Mouse (Mus musculus) natural killer cell, adult 2 months (primary cell): ENCODE measurements around the gene Sphk1.

Source experiments
- DNase-seq, 2 experiments: peaks; one replicate each; pipeline ENCODE4 v3.0.0; 2022; ENCODE audit warnings: low spot score in 2 of 2

Gene Sphk1

GRCm38 (mm10) chr11:116508689-116509088 is 22.0 kb upstream of the Sphk1 start:
- no peak for DNase-seq

- DNase-seq, result no peak
Observed at GRCm38 (mm10) chr11:116511301-116511868, 19.3 kb upstream of the Sphk1 start.

- no peak for DNase-seq
Observed at GRCm38 (mm10) chr11:116512154-116512553, 18.6 kb upstream of the Sphk1 start.

- DNase-seq, result no peak
Observed at GRCm38 (mm10) chr11:116512987-116513386, 17.7 kb upstream of the Sphk1 start.

- no peak for DNase-seq
Observed at GRCm38 (mm10) chr11:116513531-116514038, 17.1 kb upstream of the Sphk1 start.

GRCm38 (mm10) chr11:116515330-116516020 is 15.2 kb upstream of the Sphk1 start:
- DNase-seq, result no peak

- no peak for DNase-seq
Observed at GRCm38 (mm10) chr11:116518482-116518881, 12.2 kb upstream of the Sphk1 start.

GRCm38 (mm10) chr11:116521143-116521542 is 9.6 kb upstream of the Sphk1 start:
- no peak for DNase-seq

- no peak for DNase-seq
Observed at GRCm38 (mm10) chr11:116522046-116522445, 8.7 kb upstream of the Sphk1 start.

- DNase-seq, result no peak
Observed at GRCm38 (mm10) chr11:116522886-116523698, 7.6 kb upstream of the Sphk1 start.

GRCm38 (mm10) chr11:116523699-116524189 is 7.0 kb upstream of the Sphk1 start:
- no peak for DNase-seq

- no peak for DNase-seq
Observed at GRCm38 (mm10) chr11:116528636-116529320, 1.9 kb upstream of the Sphk1 start.

- DNase-seq, result peak in 1 of 2 experiments; percentile 13
Observed at GRCm38 (mm10) chr11:116531371-116532191, 856 bp downstream of the Sphk1 start.

GRCm38 (mm10) chr11:116532262-116532809 is 1.6 kb downstream of the Sphk1 start:
- peak in 1 of 2 experiments; percentile 15 for DNase-seq

GRCm38 (mm10) chr11:116532810-116533338 is 2.1 kb downstream of the Sphk1 start:
- DNase-seq, result peak in 1 of 2 experiments; percentile 27

- DNase-seq, result peak in 1 of 2 experiments; percentile 19
Observed at GRCm38 (mm10) chr11:116533341-116534153, 2.8 kb downstream of the Sphk1 start.

- DNase-seq, result peak in 1 of 2 experiments; percentile 39
Observed at GRCm38 (mm10) chr11:116534154-116534865, 3.6 kb downstream of the Sphk1 start.

GRCm38 (mm10) chr11:116536685-116537084 is 6.0 kb downstream of the Sphk1 start:
- no peak for DNase-seq

- DNase-seq, result no peak
Observed at GRCm38 (mm10) chr11:116537388-116537787, 6.7 kb downstream of the Sphk1 start.
